Mouse (Mus musculus): Measurements from ENCODE around the gene Tas2r122. TPM values are rescaled to one million over a fixed set of nuclear protein-coding genes. Genes with fewer than 3 reads are reported as not detected.
"Not testable (repeated sequence)": the region's sequence is repeated elsewhere in the genome, so short reads cannot be mapped to it uniquely, and the experiment has no call there.

Tas2r122 gene
- total RNA-seq (2021), result not detected
- long read RNA-seq, experiment 1, result 0 reads
- long read RNA-seq, experiment 2, result 0 reads

DNA sequence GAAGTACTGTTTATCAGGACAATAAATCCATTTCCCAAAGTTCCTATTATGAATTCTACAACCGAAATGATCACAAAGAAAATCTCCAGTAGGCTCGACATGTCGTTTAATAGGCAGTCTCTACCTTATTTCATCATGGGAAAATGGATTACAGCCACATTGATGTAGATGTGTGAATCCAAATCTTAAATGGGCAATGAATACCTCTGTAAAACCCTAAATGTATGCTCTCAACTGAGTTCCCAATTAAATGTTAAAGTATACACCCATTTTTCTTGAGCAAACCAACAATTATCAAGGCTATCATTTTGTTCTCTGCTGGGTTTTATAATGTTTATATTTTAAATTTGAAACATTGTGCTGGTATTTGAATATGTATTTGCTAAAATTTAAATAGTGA lies at the start of gene Tas2r122:
Gene Tas2r122 (minus strand): TSS at position 101 of the 400 bp plus-strand sequence.
- no peak for DNase-seq

DNA sequence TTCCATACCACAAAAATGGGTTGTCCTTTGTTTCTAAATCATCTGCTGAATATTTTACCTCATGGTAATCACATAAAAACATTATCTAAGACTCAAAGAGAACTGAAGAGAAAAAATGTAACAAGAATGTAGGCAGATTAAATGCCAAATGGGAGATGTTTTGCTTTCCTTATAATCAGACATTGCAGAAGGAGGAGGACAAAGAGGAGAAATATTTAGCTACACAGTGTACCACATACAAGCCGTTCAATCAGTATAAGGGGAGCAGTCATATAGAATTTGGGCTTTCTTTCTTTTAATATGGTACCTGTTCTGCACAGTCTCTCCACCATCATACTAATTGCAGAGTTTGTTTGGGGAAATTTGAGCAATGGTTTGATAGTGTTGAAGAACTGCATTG lies 42.7 kb upstream of the Tas2r122 start, which contains the start of gene Tas2r124:
Gene Tas2r124 (plus strand): TSS at position 301 of the 400 bp plus-strand sequence.
- no peak for DNase-seq

DNA sequence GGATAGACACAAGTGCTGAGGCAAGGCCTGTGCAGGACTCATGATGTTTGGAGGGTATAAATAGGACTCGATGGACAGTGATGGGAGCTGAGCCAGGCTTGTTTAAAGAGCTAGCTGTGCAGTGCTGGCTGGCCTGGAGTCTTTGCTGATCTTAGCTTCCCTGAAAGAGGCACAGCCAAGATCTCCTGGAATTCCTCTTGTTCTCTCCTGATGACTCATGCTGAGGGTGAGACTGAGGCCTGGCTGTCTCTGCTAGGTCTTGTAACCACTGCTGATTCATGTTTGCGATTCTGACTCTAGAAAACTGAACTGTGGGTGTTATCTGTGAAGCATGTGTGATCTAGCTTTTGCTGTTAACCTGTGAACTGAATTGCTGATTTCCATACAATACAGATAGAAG lies 38.5 kb upstream of the Tas2r122 start:
- DNase-seq, result no peak

DNA sequence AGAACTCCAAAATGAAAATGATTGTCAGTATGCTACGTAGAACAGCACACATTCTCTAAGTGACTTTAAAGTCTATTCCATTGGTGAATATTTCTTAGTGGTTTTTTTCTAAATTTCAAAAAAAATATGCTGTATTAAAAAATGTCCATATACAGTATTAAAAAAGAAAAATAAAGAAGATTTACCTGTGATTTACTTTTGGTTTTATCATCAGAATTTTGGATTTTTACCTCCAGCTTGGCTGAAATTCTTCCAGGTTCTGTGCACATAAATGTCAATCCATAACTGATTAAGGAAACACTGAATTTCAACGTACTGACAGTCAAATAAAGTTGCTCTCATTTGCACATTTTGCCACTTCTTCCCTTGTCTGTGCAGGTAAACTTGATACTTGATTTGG lies 26.2 kb upstream of the Tas2r122 start, which contains the start of gene Tas2r115:
Gene Tas2r115 (minus strand): TSS at position 101 of the 400 bp plus-strand sequence.
- DNase-seq, result no peak

DNA sequence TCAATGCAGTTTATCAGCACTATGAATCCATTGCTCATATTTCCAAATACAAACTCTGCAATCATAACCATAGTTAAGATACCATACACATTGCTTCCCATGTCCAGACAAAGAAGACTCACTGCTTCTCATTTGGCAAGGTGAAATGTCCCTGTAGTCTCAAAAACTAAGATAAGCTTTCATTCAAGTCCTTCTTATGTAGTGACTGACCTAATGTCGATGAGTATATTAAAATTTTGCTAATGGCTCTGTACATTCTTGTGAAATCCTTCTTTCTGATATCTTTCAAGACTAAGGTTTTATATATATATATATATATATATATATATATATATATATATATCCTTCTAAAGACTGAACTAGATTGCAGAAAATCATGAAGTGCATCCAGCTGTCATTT lies 10.8 kb downstream of the Tas2r122 start, which contains the start of gene Tas2r121:
Gene Tas2r121 (minus strand): TSS at position 101 of the 400 bp plus-strand sequence.
- no peak for DNase-seq

DNA sequence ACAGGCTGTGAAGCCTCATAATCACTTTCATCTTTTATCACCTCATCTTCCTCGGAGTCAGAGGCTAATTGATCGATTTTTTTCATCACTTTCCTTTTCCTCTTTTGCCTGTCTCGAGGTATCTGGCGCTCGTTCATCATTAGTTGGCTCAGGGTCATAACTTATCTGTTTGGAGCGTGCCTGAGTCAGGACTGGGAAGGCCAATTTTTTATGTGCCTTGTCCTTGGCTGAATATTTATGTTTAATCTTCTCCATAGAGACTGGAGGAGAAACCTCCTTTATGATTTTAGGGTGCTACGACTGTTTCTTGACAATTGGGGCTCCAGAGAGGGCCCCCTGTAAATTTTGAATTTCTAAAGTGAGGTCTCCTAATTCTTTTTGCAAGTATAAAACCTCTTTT lies 20.1 kb downstream of the Tas2r122 start:
- DNase-seq, result not testable (repeated sequence)

Other genes with a start within 250 kb of the Tas2r122 start
- gene Prh1, start 142.1 kb downstream of the Tas2r122 start, total RNA-seq (2021), result not detected
- not detected for gene Prp2, start 116.0 kb downstream of the Tas2r122 start, total RNA-seq (2021)
- not detected for gene A630073D07Rik, start 60.4 kb downstream of the Tas2r122 start, total RNA-seq (2021)
- gene Tas2r120, start 55.0 kb downstream of the Tas2r122 start, total RNA-seq (2021), result not detected
- gene Tas2r121, start 10.9 kb downstream of the Tas2r122 start, total RNA-seq (2021), result not detected
- gene Tas2r115, start 26.1 kb upstream of the Tas2r122 start, total RNA-seq (2021), result not detected
- not detected for gene Tas2r124, start 42.8 kb upstream of the Tas2r122 start, total RNA-seq (2021)
- not detected for gene Tas2r102, start 50.2 kb upstream of the Tas2r122 start, total RNA-seq (2021)
- gene Tas2r136, start 66.2 kb upstream of the Tas2r122 start, total RNA-seq (2021), result not detected
- not detected for gene Tas2r117, start 90.9 kb upstream of the Tas2r122 start, total RNA-seq (2021)
- not detected for gene Tas2r123, start 135.2 kb upstream of the Tas2r122 start, total RNA-seq (2021)
- gene Tas2r116, start 143.5 kb upstream of the Tas2r122 start, total RNA-seq (2021), result not detected
- not detected for gene Tas2r110, start 156.1 kb upstream of the Tas2r122 start, total RNA-seq (2021)
- gene Tas2r113, start 181.1 kb upstream of the Tas2r122 start, total RNA-seq (2021), result not detected
- not detected for gene Tas2r125, start 197.7 kb upstream of the Tas2r122 start, total RNA-seq (2021)
- gene Tas2r129, start 239.2 kb upstream of the Tas2r122 start, total RNA-seq (2021), result not detected
- gene Tas2r131, start 246.0 kb upstream of the Tas2r122 start, total RNA-seq (2021), result not detected